Mouse (Mus musculus): ENCODE data around the gene 9930111J21Rik2. TPM values are rescaled to one million over a fixed set of nuclear protein-coding genes. Genes with fewer than 3 reads are reported as not detected.
"Not testable (repeated sequence)": the region's sequence is repeated elsewhere in the genome, so short reads cannot be mapped to it uniquely, and the experiment has no call there.

The 9930111J21Rik2 gene
- total RNA-seq (2021): 1 to 10 TPM; 6.0 to 8.0 TPM

DNA sequence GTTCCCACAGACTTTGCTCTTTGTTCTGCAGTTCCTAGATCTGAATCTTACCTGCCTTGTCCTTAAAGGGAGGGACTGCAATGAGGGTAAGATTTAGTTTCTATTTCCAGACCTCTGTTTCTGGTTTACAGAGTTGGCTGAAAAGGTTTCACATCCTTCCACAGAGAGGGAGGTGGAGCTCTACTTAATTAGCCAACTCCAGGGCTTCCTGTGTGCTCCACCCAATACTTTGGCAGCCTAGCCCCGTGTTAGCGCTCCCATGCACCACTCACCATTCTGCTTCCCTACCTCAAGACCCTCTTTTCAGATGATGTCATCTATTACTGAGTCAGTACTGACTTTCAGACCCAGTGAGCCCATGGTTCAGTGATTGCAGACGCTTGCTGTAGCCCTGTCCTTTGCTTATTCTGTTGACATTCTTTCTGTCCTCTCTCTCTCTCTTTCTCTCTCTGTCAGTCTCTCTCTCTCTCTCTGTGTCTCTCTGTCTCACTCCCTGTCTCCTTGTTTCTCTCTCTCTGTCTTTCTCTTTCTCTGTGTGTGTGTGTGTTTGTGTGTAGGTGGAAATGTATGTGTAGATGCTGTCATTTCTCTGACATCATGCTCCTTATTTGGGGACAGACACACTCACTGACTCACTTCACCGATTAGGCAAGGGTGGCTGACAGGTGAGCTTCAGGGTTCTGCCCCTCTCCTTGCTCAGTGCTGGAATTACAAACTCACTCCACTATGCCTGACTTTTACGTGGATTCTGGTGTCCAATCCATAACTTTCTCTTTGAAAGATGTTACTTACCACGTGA, at the start of gene 9930111J21Rik2:
TSS of gene 9930111J21Rik2 (minus strand) at position 150 of the 799 bp plus-strand sequence.
- intact Hi-C loops (cut with DNase I); DNase-seq: not testable (repeated sequence)

DNA sequence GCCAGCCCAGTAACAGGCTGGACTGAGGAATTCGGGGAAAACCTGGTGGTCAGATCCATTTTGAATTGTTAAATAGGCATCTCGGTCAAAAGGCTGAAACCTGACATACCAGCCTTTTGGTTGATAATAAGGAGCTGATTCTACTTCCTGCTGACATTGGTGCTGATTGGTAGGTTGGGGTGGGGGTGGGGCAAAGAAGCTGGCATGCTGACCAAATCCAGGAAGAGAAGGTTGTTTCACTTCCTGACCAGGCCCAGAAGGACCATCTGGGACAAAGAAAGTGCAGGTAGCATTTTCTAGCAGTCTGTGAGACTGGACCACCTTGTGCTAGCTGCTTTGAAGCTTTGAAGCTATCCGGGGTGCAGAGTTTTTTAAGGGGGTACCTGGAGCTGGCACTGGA, 49.4 kb upstream of the 9930111J21Rik2 start:
- intact Hi-C loops (cut with DNase I): no loop called here
- DNase-seq: no peak

DNA sequence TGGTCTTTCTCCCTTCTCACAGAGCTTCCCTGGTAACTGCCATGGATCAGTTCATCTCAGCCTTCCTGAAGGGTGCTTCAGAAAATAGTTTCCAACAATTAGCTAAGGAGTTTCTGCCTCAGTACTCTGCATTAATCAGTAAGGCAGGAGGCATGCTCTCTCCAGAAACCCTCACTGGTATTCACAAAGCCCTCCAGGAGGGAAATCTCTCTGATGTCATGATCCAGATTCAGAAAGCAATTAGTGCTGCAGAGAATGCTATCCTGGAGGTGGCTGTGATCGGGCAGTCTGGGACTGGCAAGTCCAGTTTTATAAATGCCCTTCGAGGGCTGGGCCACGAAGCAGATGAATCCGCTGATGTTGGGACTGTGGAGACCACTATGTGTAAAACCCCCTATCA, 44.3 kb upstream of the 9930111J21Rik2 start:
- intact Hi-C loops (cut with DNase I): no loop called here
- no peak for DNase-seq

DNA sequence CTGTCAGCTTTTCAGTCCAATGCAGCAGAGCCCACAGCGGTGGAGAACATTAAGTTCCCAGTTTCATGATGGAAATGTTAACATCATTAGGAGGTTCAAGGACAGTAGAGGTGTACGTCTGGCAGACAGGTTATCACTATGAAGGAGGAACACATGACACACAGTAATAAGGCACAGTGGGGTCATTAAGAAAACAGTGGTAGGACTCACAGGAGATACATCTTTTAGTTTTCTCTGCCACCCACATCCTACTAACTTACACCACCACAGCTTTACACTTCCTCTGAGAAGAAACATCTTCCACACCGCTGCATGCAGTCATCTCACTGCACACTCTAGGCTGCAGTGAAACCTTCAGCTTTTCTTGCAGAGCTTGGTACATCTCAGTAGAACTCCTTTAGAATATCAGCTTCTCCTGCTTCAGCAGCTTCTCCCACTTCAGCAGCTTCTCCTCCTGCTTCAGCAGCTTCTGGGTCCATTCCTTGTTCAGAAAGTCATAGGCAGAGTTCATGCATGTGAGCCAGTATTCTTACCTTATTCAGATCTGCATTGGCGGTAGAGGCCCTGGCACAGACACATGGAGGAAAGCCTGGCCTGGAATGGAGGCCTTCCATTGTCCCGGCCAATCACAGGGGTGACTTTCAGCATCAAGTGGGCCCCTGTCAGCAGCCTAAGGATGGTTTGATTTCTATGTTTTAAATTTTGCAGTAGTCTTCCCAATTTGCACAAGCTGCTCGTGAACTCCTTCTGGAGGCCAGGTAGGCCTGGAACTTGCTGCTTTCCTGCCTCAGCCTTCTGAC, 43.0 kb upstream of the 9930111J21Rik2 start:
- no peak for DNase-seq
- intact Hi-C loops (cut with DNase I): no loop called here

DNA sequence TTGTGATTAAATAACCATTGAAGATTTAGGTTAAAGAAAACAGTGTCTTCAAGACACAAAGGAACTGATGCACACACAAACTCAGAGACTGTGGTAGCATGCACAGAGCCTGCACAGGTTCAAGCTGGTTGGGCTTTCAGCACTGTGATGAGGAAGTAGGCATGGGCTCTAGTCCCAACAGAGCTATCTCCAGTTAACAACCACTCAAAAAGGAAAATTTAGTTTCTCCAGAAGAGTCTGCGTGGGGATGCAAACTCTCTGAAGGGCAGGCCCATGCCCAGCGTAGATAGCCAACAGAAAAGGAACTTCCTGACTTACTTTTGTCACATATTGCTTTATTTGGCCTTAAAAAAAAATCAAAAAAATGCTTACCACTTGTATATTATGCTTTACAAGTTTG, 41.7 kb upstream of the 9930111J21Rik2 start:
- intact Hi-C loops (cut with DNase I): no loop called here

DNA sequence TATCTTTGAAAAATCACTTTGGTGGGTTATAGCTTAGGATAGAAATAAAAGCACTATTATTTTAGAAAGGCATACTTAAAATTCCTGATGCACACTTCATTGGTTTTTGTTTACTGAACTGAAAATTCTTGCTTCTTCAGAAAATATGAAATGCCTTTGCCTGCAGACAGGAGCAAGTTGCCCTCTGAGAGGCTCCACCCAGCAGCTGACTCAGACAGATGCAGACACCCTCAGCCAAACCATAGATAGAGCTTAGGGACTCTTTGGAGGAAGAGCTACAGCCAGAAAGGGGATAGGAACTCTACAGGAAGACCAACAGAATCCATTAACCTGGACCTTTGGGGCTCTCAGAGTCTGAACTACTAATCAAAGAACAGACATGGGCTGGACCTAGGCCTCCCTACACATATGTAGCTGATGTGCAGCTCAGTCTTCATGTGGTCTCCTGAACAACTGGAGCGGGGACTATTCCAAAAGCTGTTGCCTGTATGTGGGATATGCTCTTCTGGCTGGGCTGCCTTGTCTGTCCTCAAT, 41.1 kb upstream of the 9930111J21Rik2 start:
- intact Hi-C loops (cut with DNase I): no loop called here
- DNase-seq: no peak

More for the DNA sequence above, 41.7 kb upstream of the 9930111J21Rik2 start:
- no peak for DNase-seq

DNA sequence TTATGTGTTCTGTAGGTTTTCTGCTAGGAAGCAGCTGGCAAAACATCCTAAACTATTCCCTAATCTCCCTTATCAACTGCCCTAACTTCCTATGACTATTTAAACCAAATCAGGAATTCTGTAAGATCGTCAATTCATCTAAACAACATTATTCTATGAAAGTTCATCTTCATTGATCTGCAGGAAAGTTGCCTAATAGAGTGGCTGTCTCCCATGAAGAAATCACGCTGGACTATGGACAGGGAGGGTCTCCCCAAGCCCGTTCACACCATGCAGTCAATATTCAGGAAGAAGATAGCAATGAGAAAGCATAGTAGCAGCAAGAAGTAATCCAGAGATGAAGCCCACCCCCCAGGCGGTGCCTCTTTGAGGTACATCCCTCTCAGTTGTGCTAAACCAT, 40.1 kb upstream of the 9930111J21Rik2 start:
- DNase-seq: no peak
- intact Hi-C loops (cut with DNase I): no loop called here

DNA sequence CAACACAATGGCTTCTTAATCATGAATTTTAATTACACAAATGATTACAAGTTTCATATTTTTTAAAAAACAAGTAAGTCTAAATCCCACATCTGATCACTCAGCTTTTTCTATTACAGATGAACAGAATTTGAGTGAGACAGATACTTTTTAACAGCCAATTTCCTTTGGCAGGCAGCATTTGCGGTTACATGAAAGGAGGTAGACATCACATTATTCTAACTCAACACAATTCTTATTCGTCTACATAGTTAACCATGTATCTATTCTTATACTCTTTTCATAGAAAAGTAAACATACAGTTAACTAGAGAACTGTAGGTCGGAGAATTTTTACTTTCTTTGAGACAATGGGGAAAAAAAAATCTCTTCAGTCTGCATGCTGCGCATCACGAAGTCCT, 39.5 kb upstream of the 9930111J21Rik2 start:
- DNase-seq: no peak
- intact Hi-C loops (cut with DNase I): no loop called here

DNA sequence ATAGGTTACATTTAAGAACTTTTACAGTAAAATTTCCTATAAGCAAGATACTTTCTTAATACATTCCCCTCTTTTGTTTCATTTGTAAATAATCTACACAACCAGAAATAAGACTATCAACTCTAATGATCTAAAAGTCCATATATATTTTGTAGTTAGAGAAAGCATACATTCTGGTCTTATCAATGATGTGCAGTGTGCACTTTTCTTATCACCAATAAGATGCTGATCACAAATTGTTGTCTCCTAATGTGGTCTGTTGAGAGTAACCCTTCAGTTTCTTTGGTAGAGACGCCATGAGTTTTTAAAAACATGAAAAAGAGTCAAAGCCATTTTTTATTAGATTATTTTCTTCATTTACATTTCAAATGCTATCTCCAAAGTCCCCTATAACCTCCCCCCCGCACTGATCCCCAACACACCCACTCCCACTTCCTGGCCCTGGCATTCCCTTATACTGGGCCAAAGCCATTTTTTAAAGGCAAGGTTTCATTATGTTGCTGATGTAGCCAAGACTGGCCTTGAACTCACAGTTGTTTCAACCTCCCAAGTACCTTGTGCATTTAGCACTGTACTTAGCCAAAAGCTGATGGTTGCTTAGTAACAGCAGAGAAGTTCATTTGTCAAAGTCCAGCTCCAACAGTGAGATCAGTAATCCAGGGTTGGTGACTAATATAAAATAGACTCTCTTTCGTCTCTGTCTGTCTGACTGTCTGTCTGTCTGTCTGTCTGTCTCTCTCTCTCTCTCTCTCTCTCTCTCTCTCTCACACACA, 38.9 kb upstream of the 9930111J21Rik2 start:
- no peak for DNase-seq
- intact Hi-C loops (cut with DNase I): no loop called here

DNA sequence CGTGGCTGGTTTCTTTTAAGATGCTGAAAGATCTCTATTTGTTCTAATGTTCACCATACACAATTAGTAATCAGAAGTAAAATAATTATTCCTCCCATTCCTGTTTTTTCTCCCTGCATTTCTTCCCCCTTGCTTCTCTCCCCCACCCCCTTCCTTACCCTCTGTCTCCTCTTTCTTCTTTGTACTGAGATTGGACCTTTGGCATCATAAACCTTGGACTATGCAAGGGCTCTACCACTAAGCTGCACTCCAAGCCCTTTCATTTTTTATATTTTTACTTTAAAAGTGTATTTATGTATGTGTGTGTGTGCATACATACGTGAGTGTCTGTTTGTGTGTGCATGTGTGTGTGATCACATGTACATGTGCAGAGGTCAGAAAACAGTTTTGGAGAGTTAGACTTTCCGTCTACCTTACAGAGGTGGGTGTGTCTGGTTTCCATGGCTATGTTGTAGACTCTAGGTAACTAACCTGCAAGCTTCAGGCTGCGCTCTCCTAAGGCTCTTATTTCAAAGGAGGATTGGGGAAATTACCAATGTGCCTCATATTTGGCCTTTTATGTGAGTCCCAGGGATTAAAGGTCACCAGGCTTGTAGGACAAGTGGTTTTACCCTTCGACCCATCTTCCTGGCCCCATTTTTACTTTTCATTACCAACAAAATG, 38.1 kb upstream of the 9930111J21Rik2 start:
- no peak for DNase-seq
- intact Hi-C loops (cut with DNase I): no loop called here

DNA sequence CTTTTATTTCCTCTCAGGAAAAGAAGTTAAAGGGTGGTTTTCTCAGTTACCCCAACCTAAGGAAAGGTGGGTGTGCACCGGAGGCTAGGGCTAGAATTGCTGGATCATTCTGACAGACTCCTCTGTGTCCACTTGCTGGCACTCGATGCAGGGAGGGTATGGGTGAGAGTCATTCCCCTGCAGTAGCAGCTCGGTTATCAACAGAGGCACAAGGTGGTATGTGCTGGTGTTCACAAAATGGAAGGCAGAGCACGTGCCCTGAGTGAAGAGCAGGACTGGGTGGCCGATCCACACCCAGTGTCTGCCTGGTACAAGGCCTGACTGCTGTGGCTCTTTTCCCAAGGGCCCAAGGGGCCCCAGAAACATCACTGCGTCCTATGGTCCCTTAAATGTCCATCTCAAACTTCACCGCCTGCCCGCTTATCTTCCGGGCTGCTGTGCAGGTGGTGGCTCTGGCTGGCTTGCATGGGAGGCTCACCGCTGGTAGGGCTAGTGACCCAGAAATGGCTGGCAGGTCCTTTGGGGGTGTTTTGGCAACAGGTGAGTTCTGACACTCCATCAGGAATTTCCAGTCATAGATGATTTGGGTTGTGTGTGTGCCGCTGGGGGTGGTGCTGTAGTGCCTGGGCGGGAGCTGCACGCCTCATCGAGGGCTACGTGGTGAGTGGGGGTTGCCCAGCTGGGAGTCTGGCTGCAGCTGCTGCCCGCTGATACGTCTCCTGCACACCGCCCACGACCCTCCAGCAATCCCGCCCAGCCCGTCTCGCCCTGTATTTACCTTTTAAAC, 37.0 kb upstream of the 9930111J21Rik2 start:
- intact Hi-C loops (cut with DNase I): no loop called here
- no peak for DNase-seq

DNA sequence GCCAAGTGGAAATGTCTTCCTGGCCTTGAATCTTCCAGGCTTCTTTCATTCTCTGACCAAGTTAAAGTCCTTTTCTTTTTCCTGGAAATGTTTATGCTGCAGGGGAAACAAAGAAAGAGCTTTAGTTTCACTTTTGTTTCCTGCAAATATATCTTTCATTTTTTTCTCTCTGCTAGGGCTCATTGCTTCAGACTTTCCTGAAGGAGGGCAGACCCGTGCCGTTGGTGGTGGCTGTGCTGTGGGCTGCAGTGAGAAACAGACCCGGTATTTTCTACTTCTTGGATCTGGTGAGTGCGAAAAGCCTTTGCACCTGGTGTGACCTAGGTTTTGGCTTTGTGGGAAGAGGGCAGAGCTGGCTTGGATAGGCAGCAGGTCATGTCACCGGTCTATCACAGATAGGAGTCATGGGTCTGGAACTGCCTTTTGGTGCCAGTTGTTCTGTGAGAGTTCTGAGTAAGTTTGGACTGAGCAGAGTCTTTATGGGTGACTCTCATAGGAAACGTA, 35.9 kb upstream of the 9930111J21Rik2 start:
- intact Hi-C loops (cut with DNase I): no loop called here
- no peak for DNase-seq

DNA sequence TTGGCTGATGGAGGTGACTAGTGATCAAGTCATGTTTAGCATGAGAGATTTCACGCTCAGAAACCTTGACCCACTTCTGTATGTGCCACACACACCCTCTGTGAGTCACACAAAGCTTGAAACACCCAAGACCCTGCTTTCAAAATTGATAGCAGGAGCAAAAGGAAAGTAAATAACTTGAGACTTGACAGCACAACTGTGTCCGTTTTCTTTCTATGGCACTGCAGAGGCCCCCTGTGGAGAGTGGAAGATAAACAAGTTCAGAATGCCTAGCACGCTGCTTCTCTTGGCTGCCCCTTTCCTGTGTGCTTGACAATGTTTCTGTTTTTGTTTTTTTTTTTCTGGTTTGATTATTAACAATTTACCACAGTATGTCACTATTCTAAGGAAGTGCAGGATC, 33.8 kb upstream of the 9930111J21Rik2 start:
- intact Hi-C loops (cut with DNase I): loop anchor here (2.0 kb wide), 1 partner anchor 212 kb away; no protein-coding TSS in a partner anchor
- no peak for DNase-seq

DNA sequence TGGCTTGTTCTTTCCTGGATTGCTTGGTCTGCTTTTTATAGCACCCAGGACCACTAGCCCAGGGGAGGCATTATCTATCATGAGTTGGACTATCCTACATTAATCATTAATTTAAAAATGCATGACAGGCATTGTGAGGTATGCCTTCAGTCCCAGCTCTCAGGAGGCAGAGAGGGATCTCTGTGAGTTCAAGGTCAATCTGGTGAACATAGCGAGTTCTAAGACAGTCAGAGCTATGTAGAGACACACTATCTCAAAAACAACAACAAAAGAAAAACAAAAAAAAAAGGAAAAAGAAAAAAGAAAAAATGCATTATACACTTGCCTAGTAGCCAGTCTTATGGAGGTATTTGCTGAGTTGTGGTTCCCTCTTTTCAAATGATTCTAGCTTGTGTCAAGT, 33.3 kb upstream of the 9930111J21Rik2 start:
- intact Hi-C loops (cut with DNase I): loop anchor here (2.0 kb wide), 1 partner anchor 212 kb away; no protein-coding TSS in a partner anchor
- no peak for DNase-seq

DNA sequence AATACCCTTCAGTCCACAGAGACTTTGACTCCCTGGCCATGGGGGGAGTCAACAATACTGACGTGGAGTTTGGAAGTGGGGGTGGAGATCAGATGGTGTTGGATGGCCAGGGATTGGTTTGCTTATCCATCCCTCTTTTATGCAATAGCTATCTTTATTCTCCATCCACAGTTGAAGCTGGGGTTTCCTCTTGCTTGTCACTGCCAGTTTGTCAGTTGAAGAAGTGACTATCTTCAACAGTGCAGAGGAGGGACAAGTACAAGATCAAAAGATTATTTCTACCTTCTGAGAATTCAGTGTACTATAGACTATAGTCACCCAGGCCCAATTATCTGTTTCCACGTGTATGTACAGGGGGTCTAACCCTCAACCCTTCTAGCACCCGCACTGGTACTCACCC, 32.8 kb upstream of the 9930111J21Rik2 start:
- DNase-seq: no peak

DNA sequence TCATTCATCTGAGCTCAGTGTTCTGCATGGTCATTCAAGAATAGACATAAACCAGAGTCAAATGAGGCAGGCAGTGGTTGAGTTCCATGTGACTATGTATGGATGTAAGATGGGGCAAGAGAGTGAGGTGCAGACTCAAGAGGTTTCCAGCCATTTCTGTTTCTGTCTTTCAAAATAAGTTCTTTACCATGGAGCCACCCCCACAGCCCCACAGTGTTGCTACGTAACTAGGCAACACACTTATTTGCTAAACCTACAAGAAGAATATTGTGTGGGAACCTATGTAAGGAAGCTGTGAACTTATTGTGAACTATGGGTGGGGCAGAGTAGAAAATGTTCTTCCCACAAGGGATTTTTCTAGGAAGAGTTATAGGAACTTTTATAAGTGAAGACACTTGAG, 32.1 kb upstream of the 9930111J21Rik2 start:
- intact Hi-C loops (cut with DNase I): no loop called here
- no peak for DNase-seq

More for the DNA sequence above, 32.8 kb upstream of the 9930111J21Rik2 start:
- intact Hi-C loops (cut with DNase I): loop anchor here (2.0 kb wide), 1 partner anchor 211 kb away; no protein-coding TSS in a partner anchor

DNA sequence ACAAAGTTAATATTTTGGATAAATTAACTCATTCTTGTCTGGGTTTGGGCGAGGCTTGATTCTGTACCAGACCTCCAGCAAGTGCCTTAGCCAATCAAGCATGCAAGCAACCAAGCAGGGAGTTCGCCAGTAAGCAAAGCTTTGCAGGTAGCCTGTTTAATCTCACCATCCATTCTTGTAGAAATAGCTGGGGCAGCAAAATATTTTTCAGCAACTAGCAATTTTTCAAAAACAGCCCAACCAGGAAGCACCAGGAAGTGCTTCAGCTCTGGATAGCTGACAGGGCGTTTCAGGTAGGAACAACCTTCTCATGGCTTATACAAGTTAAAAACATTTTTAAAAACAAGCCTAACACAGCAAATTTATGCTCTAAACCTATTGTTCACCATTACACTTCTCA, 30.8 kb upstream of the 9930111J21Rik2 start:
- intact Hi-C loops (cut with DNase I): no loop called here
- no peak for DNase-seq

DNA sequence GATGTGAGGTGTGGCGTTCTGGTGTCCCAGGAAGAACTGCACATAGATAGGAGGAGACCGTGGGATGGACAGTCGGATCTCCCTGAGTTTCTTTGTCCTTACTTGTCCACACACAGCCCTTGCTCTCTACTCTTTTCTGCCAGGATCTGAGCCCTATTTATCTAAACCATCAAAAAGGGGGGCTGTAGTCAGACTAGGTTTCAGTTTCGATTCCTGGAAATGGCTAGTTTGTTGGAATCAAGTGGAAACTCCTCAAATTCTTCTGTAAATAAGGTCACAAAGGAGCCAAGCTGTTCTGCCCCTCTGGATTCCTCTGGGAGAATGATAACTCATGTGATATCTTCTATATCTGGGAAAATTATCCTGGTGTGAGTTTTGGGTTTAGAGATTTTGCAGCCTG, 30.3 kb upstream of the 9930111J21Rik2 start:
- no peak for DNase-seq
- intact Hi-C loops (cut with DNase I): no loop called here

DNA sequence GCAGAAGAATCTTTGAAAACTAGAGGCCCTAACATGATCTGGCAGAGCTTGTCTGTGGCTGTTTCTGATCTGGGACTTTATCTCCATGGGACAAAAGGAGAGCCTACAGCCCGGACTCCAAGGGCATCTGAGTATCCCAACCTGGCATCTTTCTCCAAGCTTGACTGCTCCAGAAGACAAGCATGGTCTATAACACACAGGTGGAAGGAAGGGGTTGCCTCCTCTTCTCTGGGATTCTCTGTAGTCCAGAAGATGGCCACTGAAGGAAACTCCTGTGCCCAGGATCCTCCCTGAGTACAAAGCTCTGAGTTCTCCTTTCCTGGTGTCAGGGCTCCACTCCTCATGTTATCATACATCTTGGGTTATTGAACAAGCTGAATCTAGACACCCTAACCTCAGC, 29.6 kb upstream of the 9930111J21Rik2 start:
- intact Hi-C loops (cut with DNase I): no loop called here
- DNase-seq: no peak
